In the genomic region with DNA sequence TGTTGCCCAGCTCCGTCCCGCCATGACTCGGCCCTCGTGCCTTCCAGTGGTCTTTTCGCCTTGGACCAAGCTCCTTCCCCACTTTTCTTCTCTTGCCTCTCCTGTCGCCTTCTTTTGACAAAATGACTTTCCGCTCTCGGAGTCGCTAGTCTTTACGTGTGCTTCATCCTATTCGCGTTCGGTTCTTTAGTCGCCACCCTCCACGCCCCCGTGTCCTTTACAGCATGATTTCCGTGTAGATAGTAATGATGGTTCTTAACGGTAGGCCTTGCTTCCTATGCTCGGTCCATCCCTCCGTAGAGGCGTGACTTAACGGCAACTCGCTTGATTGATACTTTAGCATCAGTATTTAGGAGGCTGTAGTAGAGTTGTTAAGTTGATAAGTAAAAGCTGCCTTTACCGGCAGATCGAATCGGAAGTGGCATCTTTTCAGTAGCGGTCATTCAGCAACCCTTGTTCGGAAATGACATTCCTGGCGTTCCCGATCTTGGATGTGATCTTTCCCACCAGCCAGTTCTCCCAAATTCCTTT, we compare ENCODE assay signal across 8 mouse cellular contexts. TPM values are rescaled to one million over a fixed set of nuclear protein-coding genes. Genes with fewer than 3 reads are reported as not detected.
DNase-seq lines count a peak whose midpoint lies in the region; ATAC-seq lines count a peak whose summit lies in the region.

No protein-coding gene starts in this region.

- peak overlapping the region; percentile 84 for H3K9ac ChIP-seq in embryonic facial prominence, embryonic 14.5 days (ENCODE audit: low read depth, low read length)
- H3K9ac ChIP-seq in intestine, embryonic 15.5 days: peak overlapping the region; percentile 89

- H3K4me1 ChIP-seq in embryonic facial prominence, embryonic 14.5 days (ENCODE audit: control insufficient read depth, insufficient read depth, low read length): peaks cover 8% of the 10 kb centered on the region
- H3K4me1 ChIP-seq in intestine, embryonic 15.5 days (replicated peaks): peaks cover 10% of the 10 kb centered on the region

- DNase-seq in layer of hippocampus, adult 11-12 months (ENCODE audit: low spot score): peak; percentile 66
- no peak for DNase-seq in layer of hippocampus, postnatal 36 days
- DNase-seq in MEL-GATA-1-ER (ENCODE audit: extremely low read depth, low read depth): peak; percentile 65
- peak; percentile 13 for DNase-seq in embryonic facial prominence, embryonic 14.5 days (ENCODE audit: low spot score)
- no peak for DNase-seq in urinary bladder, adult 18-20 months (ENCODE audit: low spot score in 2 of 2)
- DNase-seq in gastrocnemius, postnatal 14 days: no peak

- no peaks in the 10 kb centered on the region for H3K27me3 ChIP-seq in embryonic facial prominence, embryonic 14.5 days (replicated peaks; ENCODE audit: control insufficient read depth, insufficient read depth, low read length)
- H3K27me3 ChIP-seq in intestine, embryonic 15.5 days (replicated peaks): no peaks in the 10 kb centered on the region

- intact Hi-C loops in gastrocnemius, postnatal 14 days (cut with DNase I; ENCODE audit: low total_unique reads): no loop called here

- peaks cover 42% of the 10 kb centered on the region for H3K36me3 ChIP-seq in embryonic facial prominence, embryonic 14.5 days (ENCODE audit: control insufficient read depth, insufficient read depth, low read length)
- H3K36me3 ChIP-seq in intestine, embryonic 15.5 days: peaks cover 25% of the 10 kb centered on the region

- H3K9me3 ChIP-seq in embryonic facial prominence, embryonic 14.5 days (ENCODE audit: control insufficient read depth, low read length): no peaks in the 10 kb centered on the region
- no peaks in the 10 kb centered on the region for H3K9me3 ChIP-seq in intestine, embryonic 15.5 days

- H3K4me3 ChIP-seq in embryonic facial prominence, embryonic 14.5 days (ENCODE audit: low read depth, low read length): peak overlapping the region; percentile 76
- peak overlapping the region; percentile 89 for H3K4me3 ChIP-seq in intestine, embryonic 15.5 days (replicated peaks)

- H3K4me2 ChIP-seq in embryonic facial prominence, embryonic 14.5 days (ENCODE audit: low read depth, low read length): peak overlapping the region; percentile 74
- H3K4me2 ChIP-seq in intestine, embryonic 15.5 days (replicated peaks): peak overlapping the region; percentile 62

- under 1% methylated on average over 30 of the region's 30 CpGs for WGBS in embryonic facial prominence, embryonic 14.5 days
- WGBS in intestine, embryonic 15.5 days: under 1% methylated on average over 30 of the region's 30 CpGs

- no peak for ATAC-seq in embryonic facial prominence, embryonic 14.5 days (ENCODE audit: low read depth)
- ATAC-seq in intestine, embryonic 15.5 days: peak; percentile 27
- peak; percentile 27 for ATAC-seq in megakaryocyte progenitor cell, adult 5-6 weeks (replicated peaks; ENCODE audit: poor library complexity)

- H3K27ac ChIP-seq in embryonic facial prominence, embryonic 14.5 days (replicated peaks; ENCODE audit: low read depth, low read length): peak overlapping the region; percentile 92
- peak overlapping the region; percentile 94 for H3K27ac ChIP-seq in intestine, embryonic 15.5 days

RNA-seq across cellular contexts. Expression of gene Cct3, which starts 0.5 kb away (rescaled TPM):
- total RNA-seq in layer of hippocampus, postnatal 36 days (2021): 100 to 1,000 TPM; 185 to 188 TPM
- polyA plus RNA-seq in embryonic facial prominence, embryonic 14.5 days (2014; fragmentation: Nextera tagmentation; extraction: Ambion mirVana): 492 and 493 TPM in 2 replicates
- 520 and 528 TPM in 2 replicates for polyA plus RNA-seq in intestine, embryonic 15.5 days (2015; fragmentation: Nextera tagmentation; extraction: Ambion mirVana)
- 620 and 719 TPM in 2 replicates for total RNA-seq in megakaryocyte progenitor cell, adult 5-6 weeks (2015)
- total RNA-seq in megakaryocyte progenitor cell, adult 5-6 weeks (2017): 355 and 383 TPM in 2 replicates
- total RNA-seq in gastrocnemius, postnatal 14 days (2021): 100 to 1,000 TPM; 132 to 151 TPM

RNA-seq across cellular contexts. Expression of gene Tsacc, which starts 0.6 kb away (rescaled TPM):
- total RNA-seq in layer of hippocampus, postnatal 36 days (2021): 1 to 10 TPM; 5.0 to 5.3 TPM
- polyA plus RNA-seq in embryonic facial prominence, embryonic 14.5 days (2014; fragmentation: Nextera tagmentation; extraction: Ambion mirVana): 9.8 and 11.1 TPM in 2 replicates
- 10.2 and 12.2 TPM in 2 replicates for polyA plus RNA-seq in intestine, embryonic 15.5 days (2015; fragmentation: Nextera tagmentation; extraction: Ambion mirVana)
- total RNA-seq in megakaryocyte progenitor cell, adult 5-6 weeks (2015): 10.3 and 12.2 TPM in 2 replicates
- 4.1 and 5.3 TPM in 2 replicates for total RNA-seq in megakaryocyte progenitor cell, adult 5-6 weeks (2017)
- total RNA-seq in gastrocnemius, postnatal 14 days (2021): 1 to 10 TPM; 5.8 to 8.5 TPM

RNA-seq across cellular contexts. Expression of gene Gm38392, which starts 10.4 kb away (rescaled TPM):
- total RNA-seq in layer of hippocampus, postnatal 36 days (2021): under 1 TPM; 0.47 to 0.76 TPM
- not detected in 2 replicates for polyA plus RNA-seq in embryonic facial prominence, embryonic 14.5 days (2014; fragmentation: Nextera tagmentation; extraction: Ambion mirVana)
- 0.15 and 0.42 TPM in 2 replicates for polyA plus RNA-seq in intestine, embryonic 15.5 days (2015; fragmentation: Nextera tagmentation; extraction: Ambion mirVana)
- total RNA-seq in megakaryocyte progenitor cell, adult 5-6 weeks (2015): 0.10 TPM in 1 of 2 replicates, not detected in the other
- not detected in 2 replicates for total RNA-seq in megakaryocyte progenitor cell, adult 5-6 weeks (2017)
- total RNA-seq in gastrocnemius, postnatal 14 days (2021): under 1 TPM; 0.35 to 0.44 TPM

RNA-seq across cellular contexts. Expression of gene Glmp, which starts 27.4 kb away (rescaled TPM):
- total RNA-seq in layer of hippocampus, postnatal 36 days (2021): 10 to 100 TPM; 78.4 to 84.8 TPM
- polyA plus RNA-seq in embryonic facial prominence, embryonic 14.5 days (2014; fragmentation: Nextera tagmentation; extraction: Ambion mirVana): 127 and 131 TPM in 2 replicates
- 268 and 282 TPM in 2 replicates for polyA plus RNA-seq in intestine, embryonic 15.5 days (2015; fragmentation: Nextera tagmentation; extraction: Ambion mirVana)
- total RNA-seq in megakaryocyte progenitor cell, adult 5-6 weeks (2015): 86.5 and 116 TPM in 2 replicates
- total RNA-seq in megakaryocyte progenitor cell, adult 5-6 weeks (2017): 20.2 and 23.9 TPM in 2 replicates
- total RNA-seq in gastrocnemius, postnatal 14 days (2021): 10 to 100 TPM; 50.4 to 52.3 TPM

RNA-seq across cellular contexts. Expression of gene Tmem79, which starts 38.6 kb away (rescaled TPM):
- total RNA-seq in layer of hippocampus, postnatal 36 days (2021): 1 to 10 TPM; 1.5 to 1.9 TPM
- 9.9 and 12.7 TPM in 2 replicates for polyA plus RNA-seq in embryonic facial prominence, embryonic 14.5 days (2014; fragmentation: Nextera tagmentation; extraction: Ambion mirVana)
- 20.6 and 21.6 TPM in 2 replicates for polyA plus RNA-seq in intestine, embryonic 15.5 days (2015; fragmentation: Nextera tagmentation; extraction: Ambion mirVana)
- 1.1 and 1.9 TPM in 2 replicates for total RNA-seq in megakaryocyte progenitor cell, adult 5-6 weeks (2015)
- total RNA-seq in megakaryocyte progenitor cell, adult 5-6 weeks (2017): 1.3 and 2.3 TPM in 2 replicates
- total RNA-seq in gastrocnemius, postnatal 14 days (2021): 1 to 10 TPM; 1.8 to 2.1 TPM

Comparison
In these comparisons a context has a peak if more than half of its experiments do, and no peak if none do; other contexts are left out.
1. DNase-seq: peak in layer of hippocampus, adult 11-12 months (single experiment), MEL-GATA-1-ER (single experiment) and embryonic facial prominence, embryonic 14.5 days (single experiment); none in layer of hippocampus, postnatal 36 days (0 of 2), urinary bladder, adult 18-20 months (0 of 2) and gastrocnemius, postnatal 14 days (single experiment).